Mouse (Mus musculus) hindbrain, postnatal 0 days (tissue): Measurements from ENCODE around the gene Zfp574. TPM values are rescaled to one million over a fixed set of nuclear protein-coding genes. Genes with fewer than 3 reads are reported as not detected.
A peak's percentile ranks its signal among the peaks of the same experiment; 100 is the strongest.

Source experiments
- ATAC-seq: fragments of 200-750 bp; cut with Nextera tagmentation; 2 replicates; pipeline ENCODE4 v1.8.0; 2017; ENCODE audit warnings: mild to moderate bottlenecking, moderate TSS enrichment, moderate library complexity
- DNase-seq: peaks from one replicate; pipeline ENCODE4 v3.0.0-alpha.2; 2015; ENCODE audit warnings: low spot score
- H3K27ac ChIP-seq: fragments of 300-500 bp; sonication (generic); 2 replicates; pipeline ENCODE4 v1.5.1; 2014; ENCODE audit warnings: mild to moderate bottlenecking
- H3K27me3 ChIP-seq: fragments of 300-500 bp; sonication (generic); 2 replicates; pipeline ENCODE4 v1.6.1; 2014; ENCODE audit warnings: low read length, mixed read lengths; ENCODE audit not compliant: insufficient read depth
- H3K36me3 ChIP-seq: fragments of 300-500 bp; sonication (generic); 2 replicates; pipeline ENCODE4 v1.6.1; 2014; ENCODE audit warnings: low read length, mixed read lengths; ENCODE audit not compliant: insufficient read depth
- H3K4me1 ChIP-seq: fragments of 300-500 bp; sonication (generic); 2 replicates; pipeline ENCODE4 v1.6.1; 2014; ENCODE audit warnings: antibody characterized with exemption, low read length, mixed read lengths; ENCODE audit not compliant: insufficient read depth
- H3K4me2 ChIP-seq: fragments of 300-500 bp; sonication (generic); 2 replicates; pipeline ENCODE4 v1.6.1; 2014; ENCODE audit warnings: low read depth, mild to moderate bottlenecking, low read length, moderate library complexity, mixed read lengths
- H3K4me3 ChIP-seq: fragments of 300-500 bp; sonication (generic); 2 replicates; pipeline ENCODE4 v1.5.1; 2014; ENCODE audit warnings: low read length
- H3K9ac ChIP-seq: fragments of 300-500 bp; sonication (generic); replicated peaks from 2 replicates; pipeline ENCODE4 v1.6.1; 2014; ENCODE audit warnings: mild to moderate bottlenecking, low read length, moderate library complexity, mixed read lengths
- H3K9me3 ChIP-seq: fragments of 300-500 bp; sonication (generic); 2 replicates; pipeline ENCODE4 v1.6.1; 2016; ENCODE audit warnings: low read length, mixed read lengths
- CTCF ChIP-seq: IDR thresholded peaks from 2 replicates; pipeline ENCODE4 v1.5.1; 2016; ENCODE audit warnings: antibody characterized with exemption, control low read depth, low read depth
- WGBS: fragments of 180-500 bp; shearing (Covaris S2); extraction: QIAGEN DNeasy Blood & Tissue Kit; methylation state at CpG from one replicate; pipeline ENCODE4 v1.1.7; 2014; 5-methylcytosine and 5-hydroxymethylcytosine counted together
- polyA plus RNA-seq: library from polyadenylated mRNA; unstranded; fragments of >200 nt; fragmentation: Nextera tagmentation; extraction: Ambion mirVana; gene quantifications from 2 replicates; pipeline ENCODE4 v1.2.1, GENCODE M21; 2015
- total RNA-seq: library from RNA; depleted of rRNA; stranded (reverse); fragments of >200 nt; gene quantifications from 2 replicates; pipeline ENCODE4 v1.2.3, GENCODE M21; 2014

The Zfp574 gene
- total and polyA plus RNA-seq, 2 experiments from 2014 or later: 26.3 to 40.4 TPM

DNA sequence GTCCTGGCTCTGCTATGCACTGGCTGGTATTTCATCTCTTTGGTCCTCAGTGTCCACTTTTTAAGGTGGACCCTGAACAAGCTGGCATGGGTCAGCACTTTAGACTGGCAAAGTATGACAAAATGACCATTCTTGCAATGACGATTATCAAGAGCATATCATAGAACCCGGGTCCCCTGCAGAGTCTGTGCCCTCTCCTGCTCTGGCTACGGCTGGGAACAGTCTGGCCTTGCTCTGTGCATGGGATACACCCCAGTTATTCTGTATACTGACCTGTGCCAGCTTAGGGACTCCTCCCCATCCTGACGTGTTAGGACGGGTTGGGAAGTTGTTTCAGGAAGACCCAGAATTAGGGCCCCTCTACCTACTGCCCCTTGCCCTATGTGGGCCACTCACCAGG lies 14.5 kb upstream of the Zfp574 start:
- no peaks in the 10 kb centered on the region for H3K27me3 ChIP-seq
- no peak overlapping the region for H3K27ac ChIP-seq
- peaks cover 66% of the 10 kb centered on the region for H3K36me3 ChIP-seq
- no peak overlapping the region for H3K9ac ChIP-seq
- H3K4me3 ChIP-seq: no peak overlapping the region
- ATAC-seq: no peak
- no peak for DNase-seq
- no peaks in the 10 kb centered on the region for H3K4me1 ChIP-seq
- TF ChIP-seq CTCF: no peak
- 91% methylated on average over 5 of the region's 5 CpGs for WGBS
- no peak overlapping the region for H3K4me2 ChIP-seq
- H3K9me3 ChIP-seq: no peaks in the 10 kb centered on the region

DNA sequence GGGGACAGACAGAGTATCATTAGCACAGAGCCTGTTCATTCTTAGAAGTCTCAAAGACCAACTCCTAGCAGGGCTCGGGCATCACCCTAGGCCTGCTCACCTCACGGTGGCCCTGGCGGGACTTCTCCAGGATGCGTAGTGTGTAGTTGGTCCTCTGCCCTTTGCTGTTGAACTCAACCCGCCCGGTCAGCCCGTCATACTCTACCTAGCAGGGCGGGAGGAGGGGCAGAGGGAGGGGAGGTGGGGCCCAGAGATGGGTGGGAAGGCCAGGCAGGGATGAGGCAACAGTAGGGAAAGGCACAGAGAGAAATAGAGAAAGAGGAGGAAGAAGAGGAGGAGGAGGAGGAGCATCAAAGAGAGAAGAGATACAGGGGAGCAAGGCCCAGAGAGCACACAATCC lies 14.0 kb upstream of the Zfp574 start:
- H3K4me2 ChIP-seq: no peak overlapping the region
- H3K27ac ChIP-seq: no peak overlapping the region
- peaks cover 71% of the 10 kb centered on the region for H3K36me3 ChIP-seq
- no peaks in the 10 kb centered on the region for H3K9me3 ChIP-seq
- no peak overlapping the region for H3K4me3 ChIP-seq
- H3K4me1 ChIP-seq: no peaks in the 10 kb centered on the region
- ATAC-seq (no peak), DNase-seq (no peak)
- WGBS: 93% methylated on average over 8 of the region's 8 CpGs
- TF ChIP-seq CTCF: no peak
- H3K9ac ChIP-seq: no peak overlapping the region
- H3K27me3 ChIP-seq: no peaks in the 10 kb centered on the region

- H3K9me3 ChIP-seq: no peaks in the 10 kb centered on the region
- H3K27ac ChIP-seq: no peak overlapping the region
- H3K4me1 ChIP-seq: no peaks in the 10 kb centered on the region
- H3K36me3 ChIP-seq: peaks cover 76% of the 10 kb centered on the region
- WGBS: 75% methylated on average over 14 of the region's 14 CpGs
- H3K27me3 ChIP-seq: no peaks in the 10 kb centered on the region
- TF ChIP-seq CTCF: no peak
- no peak overlapping the region for H3K4me2 ChIP-seq
- no peak overlapping the region for H3K9ac ChIP-seq
- ATAC-seq (no peak), DNase-seq (no peak)
- H3K4me3 ChIP-seq: no peak overlapping the region
Measured at GRCm38 (mm10) chr7:25058836-25059235, 13.5 kb upstream of the Zfp574 start.

DNA sequence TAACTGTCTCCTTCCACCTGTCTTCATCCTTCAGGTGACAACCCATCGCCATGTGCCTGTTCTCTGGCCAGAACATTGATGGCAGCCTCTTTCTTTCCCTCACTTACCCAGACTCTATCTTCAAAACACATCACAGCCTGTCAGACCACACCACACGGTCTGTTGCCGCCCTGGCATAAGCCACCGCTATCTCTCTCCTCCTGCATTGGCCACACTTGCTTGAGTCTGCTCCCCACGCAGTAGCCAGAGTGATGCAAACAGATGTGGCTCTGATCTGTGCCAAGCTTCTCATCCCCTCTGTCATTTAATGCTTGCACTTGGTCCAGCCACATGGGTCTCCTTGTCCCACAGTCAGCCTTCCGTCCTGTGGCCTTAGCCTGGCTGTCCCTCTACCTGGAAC lies 9.0 kb upstream of the Zfp574 start:
- no peak for DNase-seq
- Histone ChIP-seq H3K27ac (no peak overlapping the region), H3K36me3 (peaks cover 82% of the 10 kb centered on the region), H3K27me3 (no peaks in the 10 kb centered on the region), H3K4me3 (no peak overlapping the region), H3K9me3 (no peaks in the 10 kb centered on the region), H3K4me1 (no peaks in the 10 kb centered on the region), H3K9ac (no peak overlapping the region), H3K4me2 (no peak overlapping the region)
- ATAC-seq: no peak
- no peak for TF ChIP-seq CTCF
- 85% methylated on average over 6 of the region's 6 CpGs for WGBS

DNA sequence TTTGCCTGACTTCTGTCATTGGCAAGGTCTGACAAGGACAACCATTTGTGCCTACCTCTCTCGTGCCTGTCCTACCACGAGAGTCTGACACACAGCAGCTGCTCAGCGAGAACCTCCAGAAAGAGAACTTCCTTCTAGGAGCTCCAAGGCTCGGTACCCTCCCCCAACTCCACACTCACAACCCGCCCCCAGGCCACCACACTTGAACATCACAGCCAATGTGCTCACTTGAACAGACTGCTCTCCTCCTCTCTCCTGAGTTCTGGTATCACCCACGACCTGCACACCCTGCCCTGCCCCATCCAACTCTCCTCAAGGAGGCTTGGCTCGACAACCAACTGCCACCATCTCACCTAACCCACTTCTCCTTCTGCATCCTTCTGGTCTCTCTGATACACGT lies 8.5 kb upstream of the Zfp574 start:
- no peak for ATAC-seq
- 92% methylated on average over 8 of the region's 8 CpGs for WGBS
- TF ChIP-seq CTCF: no peak

GRCm38 (mm10) chr7:25067338-25067737 lies 5.0 kb upstream of the Zfp574 start:
- no peak overlapping the region for H3K4me3 ChIP-seq
- H3K36me3 ChIP-seq: peaks cover 57% of the 10 kb centered on the region
- H3K9ac ChIP-seq: no peak overlapping the region
- no peak overlapping the region for H3K27ac ChIP-seq
- no peak for ATAC-seq
- no peak for DNase-seq
- H3K9me3 ChIP-seq: no peaks in the 10 kb centered on the region
- no peaks in the 10 kb centered on the region for H3K27me3 ChIP-seq
- peaks cover 17% of the 10 kb centered on the region; the same call in 1 of the 2 replicates for H3K4me1 ChIP-seq
- no peak for TF ChIP-seq CTCF
- no peak overlapping the region for H3K4me2 ChIP-seq
- WGBS: 94% methylated on average over 7 of the region's 7 CpGs

More for the DNA sequence above, 8.5 kb upstream of the Zfp574 start:
- Histone ChIP-seq H3K4me1 (no peaks in the 10 kb centered on the region), H3K9ac (no peak overlapping the region), H3K27me3 (no peaks in the 10 kb centered on the region), H3K36me3 (peaks cover 79% of the 10 kb centered on the region), H3K4me2 (no peak overlapping the region), H3K9me3 (no peaks in the 10 kb centered on the region), H3K4me3 (no peak overlapping the region), H3K27ac (no peak overlapping the region)
- no peak for DNase-seq

DNA sequence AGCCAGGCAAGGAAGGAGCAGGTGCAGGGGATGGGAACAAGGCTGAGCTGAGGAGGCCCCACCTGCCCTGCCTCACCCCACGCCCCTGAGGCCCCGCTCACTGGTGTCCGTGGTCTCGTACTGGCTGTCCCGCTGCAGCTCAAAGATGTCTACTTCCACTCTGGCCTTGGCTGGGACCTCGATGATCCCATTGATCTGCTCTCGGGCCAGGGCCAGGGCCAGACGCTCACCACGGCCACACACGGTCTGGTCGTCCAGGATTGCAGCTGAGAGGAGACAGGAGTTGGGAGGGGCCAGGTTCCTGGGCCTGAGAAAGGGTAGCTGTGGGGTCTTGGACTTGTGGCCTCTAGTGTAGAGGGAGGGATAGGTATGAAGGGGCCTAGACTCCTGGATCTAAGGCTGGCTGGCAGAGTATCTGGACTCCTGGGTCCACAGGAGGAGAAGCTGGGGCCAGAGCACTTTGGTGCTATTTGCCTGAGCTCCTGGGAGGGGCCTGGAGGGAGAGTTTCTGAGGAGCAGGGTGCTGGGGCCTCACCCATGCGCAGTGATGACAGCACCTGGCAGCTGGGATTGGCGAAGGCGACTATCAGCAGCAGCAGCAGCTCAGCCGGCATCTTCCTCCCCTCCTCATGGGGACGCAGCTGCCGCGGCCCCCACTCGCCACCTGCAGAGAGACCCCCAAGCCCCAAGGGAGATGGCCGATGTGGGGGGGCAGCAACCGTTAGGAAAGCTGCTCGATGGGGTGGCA lies 4.3 kb upstream of the Zfp574 start:
- Histone ChIP-seq H3K4me1 (peaks cover 18% of the 10 kb centered on the region; the same call in 1 of the 2 replicates), H3K4me3 (no peak overlapping the region), H3K27ac (no peak overlapping the region), H3K36me3 (peaks cover 49% of the 10 kb centered on the region), H3K27me3 (no peaks in the 10 kb centered on the region), H3K4me2 (peak overlapping the region; percentile 87), H3K9ac (no peak overlapping the region), H3K9me3 (no peaks in the 10 kb centered on the region)
- no peak for TF ChIP-seq CTCF
- 76% methylated on average over 22 of the region's 22 CpGs for WGBS
- ATAC-seq (no peak), DNase-seq (no peak)
